Comparison of ENCODE assay signal across 29 mouse cellular contexts in the genomic region with DNA sequence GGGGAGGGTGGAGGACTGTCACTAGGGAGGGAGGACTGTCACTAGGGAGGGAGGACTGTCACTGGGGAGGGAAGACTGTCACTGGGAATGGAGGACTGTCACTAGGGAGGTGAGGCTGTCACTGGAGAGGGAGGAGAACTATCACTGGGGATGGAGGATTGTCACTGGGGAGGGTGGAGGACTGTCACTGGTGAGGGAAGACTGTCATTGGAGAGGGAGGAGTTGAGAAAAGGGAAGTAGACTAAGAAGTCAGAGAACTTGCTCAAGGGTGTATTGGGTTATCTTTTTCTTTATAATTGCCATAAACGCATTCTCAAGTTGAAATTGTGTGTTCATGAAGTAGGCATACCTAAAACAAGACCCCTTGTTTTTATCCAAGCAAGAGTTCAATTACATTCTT.
DNase-seq lines count a peak whose midpoint lies in the region; ATAC-seq and TF ChIP-seq lines count a peak whose summit lies in the region.
"Had no signal": no experiment of that assay in that cellular context is flagged by ENCODE, and none has a peak within 500 bp of the region (broad histone marks: within the 10 kb centered on the region; RNA-seq: fewer than 3 reads in every experiment).

No protein-coding gene starts in this region.

- no peaks in the 10 kb centered on the region for H3K9me3 ChIP-seq in MEL (replicated peaks; ENCODE audit: insufficient read depth, low read length)
- no peaks in the 10 kb centered on the region for H3K9me3 ChIP-seq in hindbrain, embryonic 12.5 days (replicated peaks)
- H3K9me3 ChIP-seq: embryonic facial prominence, embryonic 13.5 days; embryonic facial prominence, embryonic 15.5 days; forebrain, embryonic 10.5 days; forebrain, embryonic 12.5 days; G1E had no signal

- no peak for TF ChIP-seq POLR2A in MEL (IDR thresholded peaks at IDR 0.05; ENCODE audit: control insufficient read depth in 1 of 2, insufficient read depth in 1 of 2, low read depth in 1 of 2, low read length in 2 of 2, poor library complexity in 1 of 2)
- TF ChIP-seq POLR2A in kidney, adult 2 months (IDR thresholded peaks at IDR 0.05; ENCODE audit: low read depth, low read length), result no peak

- H3K27ac ChIP-seq in MEL (ENCODE audit: control insufficient read depth, low read depth, low read length), result no peak overlapping the region
- no peak overlapping the region for H3K27ac ChIP-seq in kidney, adult 2 months (ENCODE audit: insufficient read depth, low read depth, low read length)
- H3K27ac ChIP-seq in hindbrain, embryonic 12.5 days, result no peak overlapping the region
- H3K27ac ChIP-seq: embryonic facial prominence, embryonic 13.5 days; embryonic facial prominence, embryonic 15.5 days; forebrain, embryonic 10.5 days; forebrain, embryonic 12.5 days had no signal

- H3K4me1 ChIP-seq in MEL (ENCODE audit: control insufficient read depth in 1 of 2, insufficient read depth in 2 of 2, low read length in 2 of 2), result 0 out of 4 replicates have a peak, but pooled peaks cover 0 to 2% of the 10 kb centered on the region in 2 experiments
- H3K4me1 ChIP-seq in kidney, adult 2 months (ENCODE audit: control insufficient read depth, insufficient read depth, low read length), result no peaks in the 10 kb centered on the region
- no peaks in the 10 kb centered on the region for H3K4me1 ChIP-seq in hindbrain, embryonic 12.5 days
- H3K4me1 ChIP-seq: embryonic facial prominence, embryonic 15.5 days; forebrain, embryonic 10.5 days; forebrain, embryonic 12.5 days had no signal

- 0 out of 2 replicates have a peak, but pooled peaks have one; percentile 39 for ATAC-seq in common myeloid progenitor, adult 5-6 weeks (replicated peaks; ENCODE audit: low read depth, poor library complexity, severe bottlenecking)
- ATAC-seq in megakaryocyte, adult 5-6 weeks (ENCODE audit: poor library complexity, severe bottlenecking), result peak; percentile 82
- ATAC-seq in monocyte, adult 5-6 weeks (replicated peaks; ENCODE audit: insufficient number of reproducible peaks, low FRiP score, low TSS enrichment, poor library complexity, severe bottlenecking), result peak; percentile 43; the same call in 1 of the 2 replicates
- ATAC-seq in hindbrain, embryonic 12.5 days (ENCODE audit: low FRiP score), result no peak
- ATAC-seq: activated CD4-positive, CD25-positive, alpha-beta regulatory T cell, adult 4 months; CD4-positive, CD25-positive, alpha-beta regulatory T cell, adult 4 months; forebrain, embryonic 14.5 days; forebrain, embryonic 16.5 days; Patski had no signal

- no peak for TF ChIP-seq CTCF in MEL (IDR thresholded peaks at IDR 0.05 in 2 of 3, conservative IDR thresholded peaks at IDR 0.05 in 1 of 3; ENCODE audit: control insufficient read depth in 1 of 3, insufficient read depth in 1 of 3, low read depth in 2 of 3, low read length in 3 of 3, poor library complexity in 1 of 3, severe bottlenecking in 1 of 3)
- no peak for TF ChIP-seq CTCF in kidney, adult 2 months (conservative IDR thresholded peaks at IDR 0.05; ENCODE audit: insufficient read depth, insufficient read length, low read depth, low read length)

- H3K9ac ChIP-seq in MEL (ENCODE audit: control insufficient read depth, low read depth, low read length, poor library complexity, severe bottlenecking), result no peak overlapping the region
- no peak overlapping the region for H3K9ac ChIP-seq in hindbrain, embryonic 12.5 days
- H3K9ac ChIP-seq: embryonic facial prominence, embryonic 13.5 days; embryonic facial prominence, embryonic 15.5 days; forebrain, embryonic 12.5 days had no signal

- no peaks in the 10 kb centered on the region for H3K36me3 ChIP-seq in MEL (ENCODE audit: control insufficient read depth in 1 of 2, insufficient read depth in 2 of 2, low read length in 2 of 2)
- H3K36me3 ChIP-seq in kidney, adult 2 months (ENCODE audit: control insufficient read depth, insufficient read depth, low read length), result no peaks in the 10 kb centered on the region
- H3K36me3 ChIP-seq in hindbrain, embryonic 12.5 days, result no peaks in the 10 kb centered on the region
- H3K36me3 ChIP-seq: embryonic facial prominence, embryonic 13.5 days; embryonic facial prominence, embryonic 15.5 days; forebrain, embryonic 10.5 days; forebrain, embryonic 12.5 days; G1E had no signal

- H3K79me2 ChIP-seq in MEL (ENCODE audit: control insufficient read depth, insufficient read depth, low read length, poor library complexity), result no peaks in the 10 kb centered on the region

- TF ChIP-seq EP300 in MEL (IDR thresholded peaks at IDR 0.05; ENCODE audit: low read depth in 1 of 2, low read length in 2 of 2), result no peak

- WGBS in kidney, adult 2 months, result 100% methylated on average over 1 of the region's 1 CpGs
- WGBS in hindbrain, embryonic 12.5 days, result 87% methylated on average over 1 of the region's 1 CpGs

- H3K27me3 ChIP-seq in MEL (ENCODE audit: control insufficient read depth in 1 of 2, insufficient read depth in 2 of 2, low read length in 2 of 2), result peaks cover 3 to 13% of the 10 kb centered on the region in 2 experiments; a peak in 3 of 4 replicates
- no peaks in the 10 kb centered on the region for H3K27me3 ChIP-seq in kidney, adult 2 months (replicated peaks; ENCODE audit: control insufficient read depth, insufficient read depth, low read length)
- H3K27me3 ChIP-seq in hindbrain, embryonic 12.5 days, result no peaks in the 10 kb centered on the region
- H3K27me3 ChIP-seq: CH12.LX; embryonic facial prominence, embryonic 13.5 days; embryonic facial prominence, embryonic 15.5 days; forebrain, embryonic 12.5 days had no signal

- H3K4me2 ChIP-seq in hindbrain, embryonic 12.5 days (replicated peaks), result no peak overlapping the region
- H3K4me2 ChIP-seq: embryonic facial prominence, embryonic 13.5 days; embryonic facial prominence, embryonic 15.5 days; forebrain, embryonic 12.5 days had no signal

- peak; percentile 27 for DNase-seq in MEL (ENCODE audit: low read depth, low spot score)
- no peak for DNase-seq in spleen, adult 18-20 months
- DNase-seq in kidney, adult 2 months, result no peak
- no peak for DNase-seq in layer of hippocampus, adult 11-12 months (ENCODE audit: low spot score)
- DNase-seq: adrenal gland, postnatal 10 days; adrenal gland, postnatal 25 days; B cell, adult 2 months; cerebellum, adult 11-12 months; cerebellum, adult 2 months; cerebellum, adult 9-10 months; cerebellum, postnatal 10 days; cerebellum, postnatal 25 days; embryo, embryonic 11 days had no signal

- no peak overlapping the region for H3K4me3 ChIP-seq in MEL (ENCODE audit: control insufficient read depth in 1 of 2, insufficient read depth in 1 of 2, low read depth in 2 of 2, low read length in 2 of 2)
- H3K4me3 ChIP-seq in kidney, adult 2 months (ENCODE audit: insufficient read depth, low read depth, low read length), result no peak overlapping the region
- H3K4me3 ChIP-seq in hindbrain, embryonic 12.5 days, result no peak overlapping the region
- H3K4me3 ChIP-seq: embryonic facial prominence, embryonic 13.5 days; embryonic facial prominence, embryonic 15.5 days; erythroblast, embryonic 14.5 days; forebrain, embryonic 10.5 days; forebrain, embryonic 12.5 days had no signal

- no peak for TF ChIP-seq RAD21 in MEL (IDR thresholded peaks at IDR 0.05; ENCODE audit: low read depth, low read length)

TF ChIP-seq in MEL, 35 proteins besides CTCF, POLR2A, EP300 and RAD21:
- no peak for TF ChIP-seq MEF2A (IDR thresholded peaks at IDR 0.05; ENCODE audit: extremely low read depth, insufficient replicate concordance, low read depth, low read length, poor library complexity, severe bottlenecking)
- no peak for TF ChIP-seq KAT2A (conservative IDR thresholded peaks at IDR 0.05; ENCODE audit: low read depth, low read length)
- TF ChIP-seq USF1 (IDR thresholded peaks at IDR 0.05; ENCODE audit: low read depth, low read length), result no peak
- TF ChIP-seq POLR2AphosphoS2 (IDR thresholded peaks at IDR 0.05; ENCODE audit: low read length), result no peak
- no peak for TF ChIP-seq ETS1 (IDR thresholded peaks at IDR 0.05; ENCODE audit: low read depth, low read length)
- TF ChIP-seq ZMIZ1 (IDR thresholded peaks at IDR 0.05; ENCODE audit: low read depth, low read length), result no peak
- no peak for TF ChIP-seq MAZ (IDR thresholded peaks at IDR 0.05; ENCODE audit: low read depth, low read length)
- TF ChIP-seq POLR2AphosphoS5 (IDR thresholded peaks at IDR 0.05; ENCODE audit: borderline replicate concordance, low read depth, low read length), result no peak
- TF ChIP-seq ZNF384 (IDR thresholded peaks at IDR 0.05; ENCODE audit: low read depth, low read length), result no peak
- TF ChIP-seq GABPA (IDR thresholded peaks at IDR 0.05; ENCODE audit: low read depth, low read length), result no peak
- TF ChIP-seq NRF1 (IDR thresholded peaks at IDR 0.05; ENCODE audit: insufficient read depth, low read depth, low read length, poor library complexity, severe bottlenecking), result no peak
- no peak for TF ChIP-seq RCOR1 (IDR thresholded peaks at IDR 0.05; ENCODE audit: low read depth, low read length)
- no peak for TF ChIP-seq MXI1 (IDR thresholded peaks at IDR 0.05; ENCODE audit: low read depth, low read length)
- no peak for TF ChIP-seq CHD1 (IDR thresholded peaks at IDR 0.05; ENCODE audit: low read depth, low read length)
- TF ChIP-seq SMC3 (IDR thresholded peaks at IDR 0.05; ENCODE audit: low read depth, low read length), result no peak
- no peak for TF ChIP-seq TCF12 (IDR thresholded peaks at IDR 0.05; ENCODE audit: low read depth, low read length)
- no peak for TF ChIP-seq ELF1 (IDR thresholded peaks at IDR 0.05; ENCODE audit: low read depth, low read length)
- TF ChIP-seq SIN3A (IDR thresholded peaks at IDR 0.05; ENCODE audit: low read length), result no peak
- TF ChIP-seq TAL1 (IDR thresholded peaks at IDR 0.05; ENCODE audit: low read length), result no peak
